Mouse (Mus musculus) neural tube, embryonic 10.5 days (tissue): ENCODE measurements around the gene Lclat1.
"Not testable (repeated sequence)": the region's sequence is repeated elsewhere in the genome, so short reads cannot be mapped to it uniquely, and the experiment has no call there.

Experiments
- DNase-seq: peaks from one replicate; pipeline ENCODE4 v3.0.0-alpha.2; 2017; ENCODE audit warnings: low spot score; ENCODE audit errors: extremely low spot score

Lclat1 gene

GRCm38 (mm10) chr17:73237178-73237853 lies 129.5 kb downstream of the Lclat1 start:
- no peak for DNase-seq

- DNase-seq: no peak
Measured at GRCm38 (mm10) chr17:73238501-73238900, 130.7 kb downstream of the Lclat1 start.

- DNase-seq: no peak
Measured at GRCm38 (mm10) chr17:73241085-73241848, 133.5 kb downstream of the Lclat1 start.

- no peak for DNase-seq
Measured at GRCm38 (mm10) chr17:73243676-73244075, 135.9 kb downstream of the Lclat1 start.

- no peak for DNase-seq
Measured at GRCm38 (mm10) chr17:73244596-73244995, 136.8 kb downstream of the Lclat1 start.

GRCm38 (mm10) chr17:73245089-73245684 lies 137.4 kb downstream of the Lclat1 start:
- DNase-seq: no peak

GRCm38 (mm10) chr17:73246036-73246435 lies 138.3 kb downstream of the Lclat1 start:
- no peak for DNase-seq

- DNase-seq: no peak
Measured at GRCm38 (mm10) chr17:73246926-73247325, 139.1 kb downstream of the Lclat1 start.

- no peak for DNase-seq
Measured at GRCm38 (mm10) chr17:73247758-73248157, 140.0 kb downstream of the Lclat1 start.

- DNase-seq: no peak
Measured at GRCm38 (mm10) chr17:73250488-73251141, 142.8 kb downstream of the Lclat1 start.

- DNase-seq: no peak
Measured at GRCm38 (mm10) chr17:73251142-73251502, 143.3 kb downstream of the Lclat1 start.

- no peak for DNase-seq
Measured at GRCm38 (mm10) chr17:73251812-73252608, 144.2 kb downstream of the Lclat1 start.

GRCm38 (mm10) chr17:73253291-73253969 lies 145.6 kb downstream of the Lclat1 start:
- no peak for DNase-seq

GRCm38 (mm10) chr17:73255801-73256200 lies 148.0 kb downstream of the Lclat1 start:
- no peak for DNase-seq

GRCm38 (mm10) chr17:73258620-73259019 lies 150.8 kb downstream of the Lclat1 start:
- DNase-seq: no peak

GRCm38 (mm10) chr17:73259258-73259657 lies 151.5 kb downstream of the Lclat1 start:
- DNase-seq: not testable (repeated sequence)

GRCm38 (mm10) chr17:73262558-73262957 lies 154.8 kb downstream of the Lclat1 start:
- no peak for DNase-seq

- DNase-seq: no peak
Measured at GRCm38 (mm10) chr17:73263077-73263501, 155.3 kb downstream of the Lclat1 start.

- no peak for DNase-seq
Measured at GRCm38 (mm10) chr17:73270871-73271796, 163.3 kb downstream of the Lclat1 start.
